Mouse (Mus musculus): ENCODE measurements at regions not wholly inside any gene's neighbourhood (a gene's known extent, or its start where the extent isn't known, plus 50 kb on each side); places are given as distances from the start of the nearest gene placed in this dataset.
"Not testable (repeated sequence)": the region's sequence is repeated elsewhere in the genome, so short reads cannot be mapped to it uniquely, and the experiment has no call there.

- peak; percentile 29 for DNase-seq (ENCODE audit: low spot score)
Observed at GRCm38 (mm10) chr8:112427721-112428389, 142.0 kb upstream of the Cntnap4 start.

DNA sequence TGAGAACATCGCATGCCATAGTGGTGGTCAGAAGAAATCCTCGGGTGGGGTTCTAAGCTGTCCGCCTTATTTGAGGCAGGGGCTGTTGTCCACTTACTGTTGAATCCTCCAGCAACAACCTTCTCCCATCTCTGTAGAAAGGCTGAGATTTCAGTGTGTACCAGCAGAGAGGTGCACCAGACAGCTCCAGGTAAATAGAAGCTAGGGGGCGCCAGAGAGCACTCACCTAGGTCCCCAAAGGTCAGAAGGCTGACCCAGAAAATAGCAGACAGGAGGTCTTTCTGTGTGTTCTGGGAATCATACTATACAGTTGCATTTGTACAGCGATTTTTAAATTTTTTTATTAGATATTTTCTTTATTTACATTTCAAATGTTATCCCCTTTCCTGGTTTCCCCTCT is 157.9 kb upstream of the Cntnap4 start:
- DNase-seq (ENCODE audit: low spot score): no peak

DNA sequence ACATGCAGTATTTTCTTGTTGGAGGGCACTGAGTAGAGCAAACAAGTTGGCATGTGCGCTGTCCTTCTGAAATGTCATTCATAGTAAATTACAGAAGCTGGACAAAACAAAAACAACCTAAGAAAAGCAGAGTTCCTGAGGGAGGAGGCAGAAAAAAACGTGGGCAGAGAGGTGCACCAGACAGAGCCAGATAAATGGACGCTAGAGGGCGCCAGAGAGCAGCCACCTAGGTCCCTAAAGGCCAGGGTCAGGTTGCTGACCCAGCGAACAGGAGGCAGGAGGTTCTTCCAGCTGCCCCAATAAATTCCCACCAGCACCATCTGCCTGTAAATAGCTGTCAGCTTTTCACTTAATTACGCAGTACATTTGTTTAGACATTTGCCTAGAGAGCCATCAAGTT is 158.6 kb upstream of the Cntnap4 start:
- peak; percentile 73 for DNase-seq (ENCODE audit: low spot score)

GRCm38 (mm10) chr8:112408211-112408735 is 161.6 kb upstream of the Cntnap4 start:
- no peak for DNase-seq (ENCODE audit: low spot score)

DNA sequence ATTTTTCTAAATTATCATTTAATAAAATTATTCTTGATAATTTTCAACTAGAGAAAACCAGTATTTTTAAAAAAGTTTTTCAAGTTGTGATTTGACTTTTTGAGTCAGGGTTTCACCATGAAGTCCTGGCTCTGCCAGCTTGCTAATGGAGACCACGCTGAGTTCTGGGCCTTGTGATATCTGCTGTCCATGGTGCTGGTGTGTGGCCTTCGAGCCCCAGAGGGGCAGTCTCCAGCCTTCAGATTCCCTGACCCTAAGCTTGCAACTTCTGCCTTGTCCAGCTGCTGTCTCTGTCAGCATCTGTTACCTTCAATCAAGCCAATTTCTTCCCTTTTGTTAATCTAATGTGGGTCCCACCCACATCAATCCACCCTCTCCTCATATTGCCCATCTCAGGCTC is 165.8 kb upstream of the Cntnap4 start:
- DNase-seq (ENCODE audit: low spot score): peak; percentile 51

DNA sequence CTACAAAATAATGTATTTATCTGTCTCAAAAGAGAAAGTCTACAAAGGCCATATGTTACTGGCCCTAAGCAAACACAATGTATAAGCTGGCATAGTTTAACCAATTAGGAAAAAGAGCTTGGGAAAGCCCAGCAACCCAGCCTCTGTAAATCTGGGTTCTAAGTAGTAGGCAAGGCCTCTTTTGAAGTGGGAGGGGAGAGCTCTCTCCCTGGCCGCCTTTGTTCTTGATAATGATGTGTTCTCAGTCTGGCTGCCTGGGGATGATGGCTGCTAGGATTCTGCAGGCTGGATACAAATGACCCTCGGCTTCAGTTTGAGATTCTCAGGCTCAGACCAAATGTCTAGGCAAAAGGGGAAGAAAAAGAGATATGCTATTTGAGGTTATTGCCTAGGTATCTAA is 172.4 kb upstream of the Cntnap4 start:
- peak; percentile 43 for DNase-seq (ENCODE audit: low spot score)

GRCm38 (mm10) chr8:112390108-112390507 is 179.7 kb upstream of the Cntnap4 start:
- DNase-seq (ENCODE audit: low spot score): no peak

DNA sequence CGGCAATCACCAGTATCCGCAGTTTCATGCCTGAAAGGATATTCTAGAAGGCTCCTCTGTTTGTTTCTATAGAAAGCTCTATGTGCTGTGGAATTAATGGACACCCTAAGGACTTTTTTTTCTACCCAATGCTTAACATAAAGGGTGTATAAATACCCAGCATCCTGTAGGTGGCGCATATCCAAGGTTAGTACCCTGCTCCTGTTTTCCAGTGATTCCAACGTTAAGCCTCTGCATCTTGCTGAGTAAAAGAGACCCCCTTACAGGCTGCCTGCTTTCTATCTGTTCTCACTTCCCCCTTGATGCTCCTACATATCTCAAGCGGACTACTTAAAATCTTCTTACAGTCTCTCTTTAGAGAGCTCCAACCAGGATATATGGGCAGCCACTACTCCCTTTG is 221.5 kb upstream of the Cntnap4 start:
- DNase-seq (ENCODE audit: low spot score): peak; percentile 71

DNA sequence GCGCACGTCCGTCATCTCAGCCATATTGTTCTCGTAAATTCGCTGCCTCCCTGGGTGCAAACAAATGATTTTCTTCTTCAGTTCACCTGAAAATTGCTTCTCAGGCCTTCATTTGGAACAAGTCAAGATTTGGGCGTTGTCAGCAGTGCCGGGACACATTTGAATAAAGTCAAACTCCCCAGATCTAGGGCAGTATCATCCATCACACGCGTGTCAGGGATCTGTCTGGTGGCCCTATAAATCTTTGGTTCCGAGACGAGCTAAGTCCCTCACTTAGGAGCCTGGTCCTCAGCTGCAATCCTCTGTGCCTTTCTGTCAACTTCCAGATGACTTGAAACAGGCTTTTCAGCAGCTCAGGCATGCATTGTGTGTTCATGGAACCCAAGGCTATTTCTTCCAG is 236.7 kb upstream of the Cntnap4 start:
- DNase-seq (ENCODE audit: low spot score): no peak

- DNase-seq (ENCODE audit: low spot score): peak; percentile 6
Observed at GRCm38 (mm10) chr8:112332021-112332420, 237.8 kb upstream of the Cntnap4 start.

DNA sequence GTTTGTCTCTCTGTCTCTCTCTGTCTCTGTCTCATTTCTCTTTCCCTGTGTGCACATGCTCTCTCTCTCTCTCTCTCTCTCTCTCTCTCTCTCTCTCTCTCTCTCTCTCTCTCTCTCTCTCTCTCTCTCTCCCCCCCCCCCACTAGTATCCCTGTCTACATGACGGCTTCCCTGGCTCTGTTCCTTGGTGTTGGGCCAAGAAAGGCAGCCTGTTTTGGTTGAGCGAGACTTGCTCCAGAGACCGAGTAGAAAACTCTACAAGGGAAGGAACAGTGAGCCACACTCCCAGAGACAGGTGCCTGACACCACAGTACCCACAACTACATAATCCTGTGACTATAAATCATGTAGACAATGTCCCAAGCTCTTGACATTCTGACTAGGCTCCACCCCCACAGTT is 260.0 kb upstream of the Cntnap4 start:
- DNase-seq (ENCODE audit: low spot score): no peak

DNA sequence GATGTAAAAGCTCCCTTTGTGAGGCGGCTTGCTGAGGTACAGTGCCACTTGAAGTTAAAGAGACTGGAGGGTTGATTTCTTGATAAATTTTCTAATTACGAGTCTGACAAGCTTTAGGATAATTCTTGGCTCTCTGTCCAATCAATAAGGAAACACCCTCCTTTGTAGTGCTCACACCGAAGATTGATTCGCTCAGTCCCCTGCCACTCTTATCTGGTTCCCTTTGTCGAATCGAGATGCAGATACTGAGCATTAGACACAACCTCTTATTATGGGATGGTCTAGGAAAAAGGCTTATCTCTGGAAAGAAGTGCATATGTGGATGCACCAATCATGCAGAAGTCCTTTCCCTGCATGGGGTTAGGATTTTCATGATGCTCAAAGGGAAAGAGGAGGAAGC is 261.5 kb upstream of the Cntnap4 start:
- DNase-seq (ENCODE audit: low spot score): no peak

DNA sequence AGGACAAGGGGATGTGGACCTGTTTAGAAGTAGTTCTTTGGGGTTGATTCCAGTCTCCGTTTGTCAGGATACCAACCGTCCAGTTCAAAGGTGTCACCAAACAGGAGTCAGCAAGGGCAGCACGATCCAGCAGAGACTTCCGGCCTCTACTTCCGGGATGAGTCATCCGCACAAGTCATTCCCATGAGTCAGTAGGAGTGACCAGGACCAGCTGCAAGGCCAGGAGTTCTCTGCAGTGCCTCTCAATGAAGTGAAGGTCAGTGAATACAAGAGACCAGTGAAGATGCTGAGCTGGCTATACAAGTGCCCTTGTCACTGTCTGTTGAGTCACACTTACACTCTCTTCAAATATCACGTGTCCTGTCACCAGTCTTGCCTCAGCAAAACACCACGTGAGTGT is 272.8 kb upstream of the Cntnap4 start:
- DNase-seq (ENCODE audit: low spot score): no peak

DNA sequence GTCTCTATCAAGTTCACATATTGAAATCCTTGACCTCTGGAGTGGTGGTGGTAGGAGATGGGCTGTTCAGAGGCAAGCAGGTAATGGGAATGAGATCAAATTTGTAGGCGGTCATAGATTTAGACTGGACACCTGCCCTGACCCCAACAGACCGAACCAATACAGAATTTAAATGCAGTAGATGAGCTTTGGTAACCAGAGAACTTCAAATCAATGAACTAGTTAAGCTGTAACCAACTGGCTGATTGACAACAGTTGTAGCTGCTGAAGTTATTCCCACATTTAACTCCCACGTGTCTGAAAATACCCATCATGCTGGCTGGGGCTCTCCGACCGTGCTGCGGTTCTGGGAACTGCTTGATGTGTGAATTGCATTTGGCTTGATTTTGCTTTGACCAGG is 268.5 kb upstream of the Gm6793 start:
- no peak for DNase-seq (ENCODE audit: low spot score)

DNA sequence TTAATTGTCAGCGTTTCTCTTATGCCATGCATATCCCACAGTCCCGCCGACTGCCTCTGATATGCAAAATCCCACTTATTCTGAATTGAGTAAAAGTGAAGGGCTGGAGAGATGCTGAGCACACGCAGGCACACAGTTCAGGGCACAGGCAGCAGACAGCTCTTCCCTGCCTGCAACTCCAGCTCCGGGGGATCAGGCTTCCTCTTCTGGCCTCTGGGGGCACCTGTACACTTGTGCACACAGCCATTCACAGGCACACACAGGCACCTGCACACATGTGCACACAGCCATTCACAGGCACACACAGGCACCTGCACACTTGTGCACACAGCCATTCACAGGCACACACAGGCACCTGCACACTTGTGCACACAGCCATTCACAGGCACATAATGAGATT is 254.8 kb upstream of the Gm6793 start:
- DNase-seq (ENCODE audit: low spot score): no peak

DNA sequence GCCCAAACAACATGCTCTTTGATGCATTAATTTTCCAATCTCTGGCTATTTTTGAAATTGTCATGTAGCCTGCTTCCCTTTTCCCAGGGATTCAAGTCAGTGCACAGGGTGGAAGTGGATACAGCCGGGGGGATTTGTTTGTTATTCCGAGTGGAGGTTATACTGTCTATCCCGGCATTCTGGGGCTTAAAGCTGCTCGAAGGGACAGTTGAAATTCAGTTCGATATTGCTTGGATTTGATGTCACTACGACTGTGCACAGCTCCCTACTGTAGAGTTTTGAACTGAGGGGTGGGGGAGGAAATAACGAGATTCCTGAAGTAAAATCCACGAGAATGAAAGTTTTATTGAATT is 254.4 kb upstream of the Gm6793 start:
- DNase-seq (ENCODE audit: low spot score): no peak

DNA sequence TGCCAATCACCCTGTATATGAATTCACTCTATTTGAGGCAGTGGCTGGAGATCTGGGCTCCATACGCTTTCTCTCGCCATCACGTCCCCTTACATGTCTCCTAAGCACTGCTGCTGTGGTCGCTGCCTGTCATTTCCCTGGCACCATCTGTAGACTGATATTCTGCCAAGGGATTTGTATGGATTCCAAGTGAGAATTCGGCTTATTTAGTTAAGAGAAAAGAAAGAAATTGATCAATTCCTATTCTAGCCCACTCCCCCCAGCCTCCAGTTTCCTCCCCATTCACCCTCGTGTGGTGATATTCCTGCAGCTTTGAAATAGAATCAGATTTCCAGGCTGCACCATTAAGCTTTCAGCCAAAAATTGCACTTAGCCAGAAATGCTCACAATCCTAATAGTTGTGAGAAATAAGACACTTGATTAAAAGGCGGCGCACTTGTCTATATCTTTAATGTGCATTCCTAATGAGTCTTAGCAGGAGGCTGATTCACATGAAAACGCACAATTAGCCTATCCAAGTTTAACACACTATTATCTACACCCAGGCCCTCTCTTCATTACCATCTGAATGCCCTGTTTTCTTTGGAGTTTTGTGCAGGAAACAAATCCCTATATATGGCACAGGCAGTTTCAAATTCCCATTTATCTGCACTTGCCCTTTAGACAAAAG is 253.8 kb upstream of the Gm6793 start:
- no peak for DNase-seq (ENCODE audit: low spot score)

GRCm38 (mm10) chr8:112257922-112258475 is 243.2 kb upstream of the Gm6793 start:
- peak; percentile 6 for DNase-seq (ENCODE audit: low spot score)

DNA sequence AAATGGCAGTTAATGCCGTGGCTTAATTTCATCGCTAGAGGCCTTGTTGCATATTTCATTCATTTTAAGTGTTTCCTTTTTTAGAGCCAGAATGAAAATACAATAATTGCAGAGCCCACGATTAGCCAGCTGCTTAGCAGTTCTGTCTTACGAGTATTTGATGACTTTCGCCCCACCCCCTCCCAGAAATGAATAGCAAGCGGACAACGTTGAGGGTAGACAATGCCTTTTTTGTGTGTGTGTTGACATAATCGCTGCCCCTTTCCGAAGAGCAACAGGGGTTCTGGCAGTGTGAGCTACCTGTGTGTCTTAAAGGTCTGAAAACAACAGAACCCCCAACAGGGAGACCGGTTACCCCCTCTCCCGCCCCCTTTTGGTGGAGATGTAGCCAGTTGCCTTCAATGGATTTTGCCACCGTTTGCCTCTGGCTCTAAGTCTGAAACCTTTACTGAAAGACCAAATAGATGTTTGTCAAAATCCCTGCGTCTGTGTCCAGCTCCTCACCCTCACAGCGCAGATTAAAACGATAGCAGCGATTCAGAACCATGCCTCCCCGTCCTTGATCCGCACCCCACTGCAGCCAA is 242.6 kb upstream of the Gm6793 start:
- DNase-seq (ENCODE audit: low spot score): peak; percentile 22

DNA sequence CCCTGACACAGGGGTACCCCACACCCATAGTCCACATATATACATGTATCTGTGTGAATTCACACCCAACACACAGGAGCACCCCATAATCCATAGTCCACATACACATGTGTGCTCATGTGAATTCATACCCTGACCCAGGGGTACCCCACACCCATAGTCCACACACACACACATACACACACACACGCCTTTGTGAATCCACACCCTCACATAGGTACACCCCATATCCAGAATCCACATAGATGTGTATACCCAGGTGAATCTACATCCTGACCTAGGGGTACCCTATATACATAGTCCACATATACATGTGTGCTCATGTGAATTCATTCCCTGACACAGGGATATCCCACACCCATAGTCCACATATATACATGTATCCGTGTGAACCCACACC is 231.8 kb upstream of the Gm6793 start:
- not testable (repeated sequence) for DNase-seq (ENCODE audit: low spot score)

GRCm38 (mm10) chr8:112238681-112239080 is 223.8 kb upstream of the Gm6793 start:
- DNase-seq (ENCODE audit: low spot score): no peak

DNA sequence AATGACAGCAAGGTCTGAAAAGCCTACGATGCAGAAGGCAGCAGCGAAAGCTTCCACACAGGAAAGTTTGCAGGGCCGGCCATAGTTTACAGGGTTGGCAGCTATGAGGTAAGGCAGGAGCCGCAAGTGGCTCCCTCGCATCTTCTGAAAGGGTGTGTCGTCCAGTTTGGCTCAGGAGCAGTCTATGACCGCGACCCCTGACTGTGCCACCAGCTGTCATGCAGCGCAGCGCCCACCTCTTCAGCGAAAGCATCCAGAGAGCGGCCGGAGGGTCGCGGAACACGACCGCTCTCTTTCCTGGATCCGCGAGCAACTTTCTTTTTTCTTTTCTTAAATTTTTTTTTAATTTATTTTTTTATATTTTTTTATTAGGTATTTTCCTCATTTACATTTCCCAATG is 221.9 kb upstream of the Gm6793 start:
- DNase-seq (ENCODE audit: low spot score): not testable (repeated sequence)

DNA sequence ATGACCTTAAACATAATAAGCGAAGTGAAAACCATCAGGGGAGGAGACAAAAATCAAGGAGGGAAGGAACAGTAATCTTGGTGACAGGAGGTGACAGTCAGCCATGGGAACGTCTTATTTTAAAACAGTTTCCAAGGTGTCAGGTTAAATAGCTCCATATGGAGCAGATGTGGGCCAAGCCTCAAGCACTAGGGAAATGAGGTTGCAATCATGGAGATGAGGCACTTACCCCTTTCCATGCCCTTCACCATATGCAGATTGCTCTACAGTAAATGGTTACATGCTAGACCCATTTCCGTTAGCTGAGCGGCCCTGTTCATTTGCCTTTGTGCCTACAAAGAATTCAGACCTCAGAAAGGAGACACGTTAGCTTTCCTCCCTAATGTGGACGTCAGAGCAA is 204.8 kb upstream of the Gm6793 start:
- no peak for DNase-seq (ENCODE audit: low spot score)

Data from retina, embryonic 14.5 days (tissue).